Mouse (Mus musculus) lung, postnatal 14 days (tissue): Measurements from ENCODE around the gene Vmo1.
A peak's percentile ranks its signal among the peaks of the same experiment; 100 is the strongest.

Experiments used
- DNase-seq: peaks from one replicate; pipeline ENCODE4 v3.0.0; 2021

Gene Vmo1

GRCm38 (mm10) chr11:70467902-70468619 lies 46.4 kb downstream of the Vmo1 start:
- DNase-seq = no peak

- peak; percentile 56 for DNase-seq
Measured at GRCm38 (mm10) chr11:70465824-70466223, 48.6 kb downstream of the Vmo1 start.

GRCm38 (mm10) chr11:70465211-70465610 lies 49.2 kb downstream of the Vmo1 start:
- DNase-seq = no peak

- no peak for DNase-seq
Measured at GRCm38 (mm10) chr11:70463970-70464369, 50.4 kb downstream of the Vmo1 start.
